Mouse (Mus musculus): Measurements from ENCODE around the gene Smim9.

Smim9 gene

DNA sequence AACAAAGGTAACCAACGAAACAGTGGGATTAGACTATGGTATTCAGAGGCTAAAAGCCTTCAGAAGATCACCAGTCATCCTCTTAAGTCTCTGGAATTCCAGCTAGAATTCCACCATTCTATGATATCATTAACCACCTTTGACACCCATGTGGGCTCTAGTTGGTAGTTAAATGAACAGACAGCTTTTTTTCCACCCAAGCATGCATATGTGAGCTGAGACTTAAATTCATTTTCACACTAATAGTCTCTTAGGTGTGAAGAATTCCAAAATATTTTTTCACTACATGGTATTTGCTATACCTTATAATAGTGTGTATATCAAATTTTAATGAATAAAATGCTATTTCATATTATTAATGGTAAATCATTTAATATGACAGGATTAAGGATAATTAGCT is at the start of gene Smim9:
Gene Smim9, minus strand, starts transcription at position 101 of the 400 bp plus-strand sequence.
- DNase-seq = no peak

DNA sequence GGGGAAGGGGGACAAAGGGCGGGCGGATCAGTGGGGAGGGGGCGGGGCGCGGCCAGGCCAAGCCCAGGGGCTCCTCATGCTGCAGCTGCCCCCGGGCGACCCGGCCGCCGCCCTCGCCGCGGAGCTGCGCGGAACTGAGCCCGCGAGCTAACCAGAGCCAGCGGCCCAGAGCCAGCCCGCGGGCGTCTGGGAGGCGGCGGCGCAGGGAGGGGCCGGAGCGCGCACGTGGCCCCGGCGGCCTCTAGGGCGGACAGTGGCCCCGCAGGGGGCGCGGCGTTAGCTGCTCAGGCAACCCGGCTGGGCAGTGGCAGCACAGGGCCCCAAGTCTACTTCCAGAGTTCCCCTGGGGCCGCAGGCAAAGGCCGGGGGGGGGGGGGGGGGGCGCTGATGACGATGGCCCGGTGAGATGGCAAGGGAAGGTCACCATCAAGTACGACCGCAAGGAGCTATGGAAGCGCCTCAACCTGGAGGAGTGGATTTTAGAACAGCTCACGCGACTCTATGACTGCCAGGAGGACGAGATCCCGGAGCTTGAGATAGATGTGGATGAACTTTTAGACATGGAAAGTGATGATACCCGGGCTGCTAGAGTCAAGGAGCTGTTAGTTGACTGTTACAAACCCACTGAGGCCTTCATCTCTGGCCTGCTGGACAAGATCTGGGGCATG is 7.9 kb downstream of the Smim9 start:
- peak; percentile 15 for DNase-seq

DNA sequence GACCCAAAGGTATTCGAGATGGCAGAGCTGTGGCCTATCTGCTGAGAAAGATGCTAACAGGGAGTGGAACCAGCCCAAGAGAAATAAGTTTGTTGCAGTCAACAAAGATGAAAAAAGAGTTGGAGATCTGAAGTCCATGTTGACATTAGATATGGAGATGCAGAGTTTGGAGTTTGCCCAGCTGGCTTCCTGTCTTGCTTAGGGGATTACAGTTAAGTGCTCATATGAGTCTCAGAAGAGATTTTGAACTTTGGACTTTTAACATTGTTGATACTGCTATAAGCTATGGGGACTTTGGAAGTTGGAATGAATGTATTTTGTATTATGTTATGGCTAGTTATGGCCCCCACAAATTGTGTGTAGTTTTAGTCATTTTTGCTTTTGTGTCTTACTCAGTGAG is 11.3 kb downstream of the Smim9 start:
- DNase-seq = no peak

DNA sequence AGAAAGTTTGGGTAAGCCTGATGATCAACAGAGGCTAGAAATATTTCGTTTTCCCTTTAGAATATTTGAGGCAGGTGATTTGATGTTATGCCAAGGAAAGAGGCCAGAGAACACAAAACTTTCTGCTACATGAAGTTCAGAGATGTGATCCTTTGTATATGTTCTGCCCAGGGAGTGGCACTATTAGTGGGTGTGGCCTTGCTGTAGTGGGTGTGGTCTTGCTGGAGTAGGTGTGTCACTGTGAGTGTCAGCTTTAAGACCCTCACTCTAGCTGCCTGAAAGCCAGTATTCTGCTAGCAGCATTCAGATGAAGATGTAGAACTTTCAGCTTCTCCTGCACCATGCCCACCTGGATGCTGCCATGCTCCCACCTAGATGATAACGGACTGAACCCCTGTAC is 13.3 kb downstream of the Smim9 start:
- no peak for DNase-seq

DNA sequence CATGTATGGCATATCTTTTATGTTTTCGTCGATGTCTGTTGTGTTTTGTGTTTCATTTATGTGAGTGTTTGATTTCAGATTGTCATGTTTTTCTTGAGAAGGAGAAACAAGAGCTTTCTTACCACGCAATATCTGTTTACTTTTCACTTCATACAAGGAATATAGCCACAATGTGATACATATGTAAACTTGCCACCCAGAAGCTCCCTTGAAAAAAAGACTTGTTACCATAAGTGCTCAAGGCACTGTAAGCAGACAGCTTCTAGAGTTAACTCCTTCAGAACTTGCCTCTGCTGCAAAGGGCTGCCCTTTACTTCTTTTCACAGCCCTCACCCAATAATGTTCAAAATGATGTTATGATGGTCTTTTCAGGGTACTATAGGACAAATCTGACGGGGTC is 15.2 kb downstream of the Smim9 start:
- no peak for DNase-seq

DNA sequence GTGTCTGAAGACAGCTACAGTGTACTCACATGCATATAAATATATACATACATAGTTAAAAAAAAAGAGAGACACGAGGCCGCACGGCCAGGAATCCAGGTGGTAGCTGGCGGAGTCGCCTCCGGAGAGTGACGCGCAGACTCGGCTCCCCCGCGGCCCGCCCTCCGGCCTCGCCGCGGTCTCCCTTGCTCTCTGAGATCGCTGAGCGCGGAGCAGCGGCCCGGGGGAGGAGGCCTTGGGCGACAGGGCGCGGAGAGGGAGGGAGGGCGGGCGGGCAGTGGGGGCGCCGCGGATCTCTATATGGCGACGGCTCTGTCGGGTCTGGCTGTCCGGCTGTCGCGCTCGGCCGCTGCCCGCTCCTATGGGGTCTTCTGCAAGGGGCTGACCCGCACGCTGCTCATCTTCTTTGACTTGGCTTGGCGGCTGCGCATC is 20.4 kb downstream of the Smim9 start:
- peak; percentile 4 for DNase-seq

DNA sequence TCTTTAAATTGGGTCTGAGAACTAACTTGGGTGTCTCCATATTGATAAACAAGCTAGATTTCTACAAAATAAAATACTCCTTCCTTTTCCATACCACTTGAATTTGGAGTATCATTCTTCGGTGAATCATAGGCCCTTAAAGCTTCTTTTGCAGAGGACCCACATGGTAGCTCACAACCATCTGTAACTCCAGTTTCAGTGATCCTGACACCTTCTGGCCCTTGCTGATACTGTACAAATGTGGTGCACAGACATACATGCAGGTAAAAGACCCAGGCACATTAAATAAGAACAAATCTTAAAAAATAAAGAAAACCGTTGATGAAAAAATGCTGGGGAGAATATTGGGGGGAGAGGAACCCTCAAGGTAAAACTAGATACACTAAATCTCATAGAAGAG is 25.4 kb downstream of the Smim9 start:
- DNase-seq = no peak

DNA sequence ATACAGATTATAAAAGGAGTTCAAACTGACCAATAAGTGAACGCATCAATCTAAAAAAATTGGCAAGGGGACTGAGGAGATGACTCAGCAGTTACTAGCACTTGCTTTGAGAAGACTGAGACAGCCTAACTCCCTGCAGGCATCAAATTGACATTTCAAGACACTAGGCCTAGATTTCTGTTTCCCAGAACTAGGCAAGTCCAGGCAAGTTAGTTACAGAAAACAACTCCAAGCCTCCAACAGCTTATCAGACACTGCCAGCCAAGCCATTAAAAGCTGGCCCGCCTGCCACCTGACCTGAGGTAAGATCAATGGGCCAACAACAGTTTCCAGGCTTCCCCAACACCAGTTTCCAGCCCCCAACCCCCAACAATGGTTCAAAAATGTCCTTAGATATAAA is 25.8 kb downstream of the Smim9 start:
- DNase-seq = no peak

DNA sequence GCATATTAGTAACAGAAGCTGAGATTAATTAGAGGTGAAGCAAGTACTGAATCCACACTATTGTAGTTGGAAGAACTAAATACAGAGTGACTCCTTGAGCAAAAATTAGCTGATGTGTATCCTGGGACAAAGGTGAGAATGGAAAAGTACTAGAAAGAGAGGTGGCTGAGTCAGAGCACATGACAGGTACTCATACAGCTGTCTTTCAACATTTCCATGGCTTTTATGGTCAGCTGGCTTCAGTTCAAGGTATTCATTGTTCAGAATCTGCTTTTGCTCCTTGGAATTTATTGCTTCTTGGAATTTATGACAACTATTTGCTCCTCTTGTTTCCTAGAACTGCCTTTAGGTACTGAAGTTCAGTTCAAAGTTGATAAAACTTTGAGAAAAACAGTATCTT is 26.6 kb downstream of the Smim9 start:
- DNase-seq = no peak

DNA sequence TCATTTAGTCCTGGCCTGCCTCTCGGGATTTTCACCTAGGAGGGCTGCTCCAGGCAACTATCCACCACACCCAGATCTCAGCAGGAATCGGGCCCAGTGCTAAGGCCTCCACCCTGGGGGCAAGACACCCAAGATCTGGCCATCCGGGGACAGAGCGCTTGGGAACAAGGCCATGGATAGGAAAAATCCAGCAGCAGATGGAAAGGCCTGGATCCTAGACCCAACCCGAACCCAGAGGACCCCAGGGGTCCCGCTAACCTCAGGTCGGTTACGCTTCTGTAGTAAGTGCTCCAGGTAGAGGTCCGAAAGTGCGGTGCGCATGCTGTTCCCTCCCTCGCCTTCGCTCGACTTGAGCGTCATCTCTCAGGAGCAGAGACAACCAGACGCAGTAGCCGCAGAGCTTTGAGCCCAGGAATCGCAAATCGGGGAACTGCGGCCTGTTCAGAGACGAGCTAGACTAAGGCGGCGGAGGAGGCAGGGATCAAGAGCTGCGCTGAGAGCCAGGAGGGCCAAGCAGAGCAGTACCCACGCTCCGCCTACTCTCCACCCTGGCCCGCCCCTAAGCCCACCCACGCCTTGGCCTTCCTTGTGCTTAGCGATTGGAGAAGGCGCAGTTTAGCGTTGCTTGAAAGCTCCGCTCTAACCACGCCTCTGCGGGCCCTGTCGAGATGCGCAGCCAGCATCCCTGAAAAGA is 33.0 kb downstream of the Smim9 start, which contains the start of gene Mpp1:
Gene Mpp1, minus strand, starts transcription at position 550 of the 694 bp plus-strand sequence.
- DNase-seq = peak; percentile 62

DNA sequence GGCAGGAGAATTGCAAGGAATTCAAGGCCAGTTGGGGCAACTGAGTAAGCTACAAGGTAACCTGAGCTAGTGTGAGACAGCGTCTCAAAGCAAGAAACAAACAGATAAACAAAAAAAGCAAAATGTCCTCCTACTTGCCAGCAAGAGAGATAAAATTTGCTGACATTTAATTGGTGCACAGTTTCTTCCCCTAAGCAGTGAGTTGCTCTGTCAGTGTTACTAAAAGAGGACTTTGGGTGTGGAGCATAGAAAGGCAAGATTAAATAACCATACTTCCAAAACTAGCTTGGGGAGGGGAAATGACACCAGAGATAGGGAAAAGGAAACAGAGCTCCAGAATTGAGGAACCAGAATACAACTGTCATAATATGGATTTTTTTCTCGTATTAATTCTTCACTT is 34.1 kb downstream of the Smim9 start:
- DNase-seq = no peak

DNA sequence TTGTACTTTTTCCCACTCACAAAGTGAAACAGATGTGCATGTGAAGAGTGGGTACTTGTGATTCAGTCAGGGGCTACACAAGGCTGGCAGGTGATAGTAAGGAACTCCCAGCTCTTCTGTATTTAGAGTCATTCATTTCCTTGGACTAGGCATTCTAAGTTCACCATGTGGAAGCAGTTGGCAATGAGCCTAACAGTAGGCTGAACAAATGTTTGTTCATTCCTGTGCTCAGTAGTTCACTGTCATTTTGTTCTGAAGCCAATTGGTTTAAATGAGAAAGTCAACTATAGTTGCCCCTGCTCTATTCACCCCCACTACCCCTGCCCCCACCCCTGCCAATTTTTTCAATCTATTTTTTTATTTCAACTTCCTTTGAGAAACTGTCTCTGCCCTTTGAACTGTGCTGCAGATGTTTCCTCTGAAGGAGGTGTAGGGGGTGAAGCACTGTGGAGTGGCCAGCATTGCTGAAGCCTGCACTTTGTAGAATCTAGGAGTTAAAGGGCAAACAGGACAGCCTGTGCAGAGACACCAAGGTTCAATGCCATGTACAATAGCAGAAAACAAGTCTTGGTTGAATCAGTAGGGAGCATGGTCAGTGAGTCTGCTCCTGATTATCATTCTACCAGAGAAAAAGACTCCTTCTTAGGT is 35.1 kb downstream of the Smim9 start:
- no peak for DNase-seq

DNA sequence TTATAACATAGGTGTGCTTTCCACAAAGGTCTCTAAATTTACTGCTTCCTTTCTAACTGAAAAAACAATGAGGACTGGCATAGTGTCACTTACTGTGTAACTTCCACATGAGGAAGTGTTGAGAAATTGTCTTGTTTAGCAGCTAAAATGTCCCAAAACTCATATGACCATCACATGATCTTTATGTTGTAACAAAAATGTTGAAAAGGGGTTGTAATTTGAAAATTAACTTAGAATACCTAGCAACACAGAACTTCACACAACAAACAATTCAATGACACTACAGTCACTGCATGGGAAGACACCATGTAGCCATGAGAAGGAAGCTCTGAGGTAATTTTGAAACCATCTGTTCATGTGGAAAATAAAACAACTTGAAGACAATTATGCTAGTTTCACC is 36.7 kb downstream of the Smim9 start:
- no peak for DNase-seq

DNA sequence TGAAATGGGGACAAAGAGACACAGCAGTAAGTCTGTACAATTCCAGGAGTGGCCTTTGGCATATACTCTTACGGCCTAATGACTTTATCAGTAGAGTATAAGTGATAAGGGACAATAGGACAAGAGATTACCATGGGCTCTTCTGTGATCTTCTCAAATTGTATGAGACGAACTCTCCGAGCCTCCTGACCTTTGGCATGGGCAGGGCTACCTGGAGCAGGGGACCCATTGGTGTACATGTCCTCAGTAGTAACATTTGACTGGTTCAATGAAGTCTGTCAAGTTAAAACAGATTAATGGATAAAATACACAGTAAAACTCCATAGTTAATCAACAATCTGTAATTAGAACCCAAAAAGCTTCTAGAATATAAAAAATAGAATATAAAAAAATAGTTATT is 38.0 kb downstream of the Smim9 start:
- no peak for DNase-seq

DNA sequence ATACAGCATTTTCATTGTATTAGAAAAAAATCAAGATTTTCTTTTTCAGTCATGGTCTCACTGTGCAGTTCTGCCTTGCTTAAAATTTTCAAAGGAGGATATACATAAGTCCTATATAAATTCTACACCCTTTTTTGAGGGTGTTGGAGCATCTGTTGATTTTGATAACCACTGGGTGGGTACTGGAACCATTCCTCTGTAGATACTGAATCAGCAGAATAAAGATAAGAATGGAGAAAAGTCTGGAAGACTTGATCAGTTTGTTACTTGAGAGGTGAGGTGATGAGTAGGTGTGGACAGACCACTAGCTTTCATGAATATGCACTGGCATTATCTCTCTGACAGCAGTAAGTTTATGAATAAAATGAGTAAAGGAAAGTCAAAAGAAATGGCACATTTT is 48.0 kb downstream of the Smim9 start:
- no peak for DNase-seq

DNA sequence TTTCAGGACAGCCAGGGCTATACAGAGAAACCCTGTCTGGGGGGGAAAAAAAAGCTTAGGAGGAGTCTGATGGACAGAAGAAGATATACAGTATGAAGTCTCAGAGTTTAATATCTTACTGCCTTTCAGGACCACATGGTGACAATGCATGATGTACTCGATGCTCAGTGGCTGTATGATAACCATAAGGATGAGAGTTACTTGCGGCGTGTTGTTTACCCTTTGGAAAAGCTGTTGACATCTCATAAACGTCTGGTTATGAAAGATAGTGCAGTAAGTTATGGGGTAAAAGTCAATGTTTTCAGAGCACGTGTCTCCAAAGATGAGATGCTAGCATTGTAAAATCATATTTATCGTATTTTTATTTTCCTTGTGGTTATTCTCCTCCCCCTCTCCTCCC is 61.3 kb downstream of the Smim9 start:
- DNase-seq = no peak

DNA sequence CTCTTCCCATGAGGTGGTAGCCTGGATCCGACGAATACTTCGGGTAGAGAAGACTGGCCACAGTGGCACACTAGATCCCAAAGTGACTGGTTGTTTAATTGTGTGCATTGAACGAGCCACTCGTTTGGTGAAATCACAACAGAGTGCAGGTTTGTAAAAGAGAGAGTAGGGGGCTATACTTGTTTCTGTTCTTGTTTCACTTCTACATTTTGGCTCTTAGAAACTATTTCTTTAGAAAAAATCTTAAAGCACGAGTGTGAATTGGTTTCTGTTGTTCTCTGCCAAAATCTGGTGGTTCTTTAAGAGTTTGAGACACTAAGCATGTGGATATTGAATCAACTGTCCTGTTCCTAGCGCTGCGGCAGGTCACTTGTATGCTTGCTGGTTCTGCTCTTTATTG is 64.8 kb downstream of the Smim9 start:
- no peak for DNase-seq

DNA sequence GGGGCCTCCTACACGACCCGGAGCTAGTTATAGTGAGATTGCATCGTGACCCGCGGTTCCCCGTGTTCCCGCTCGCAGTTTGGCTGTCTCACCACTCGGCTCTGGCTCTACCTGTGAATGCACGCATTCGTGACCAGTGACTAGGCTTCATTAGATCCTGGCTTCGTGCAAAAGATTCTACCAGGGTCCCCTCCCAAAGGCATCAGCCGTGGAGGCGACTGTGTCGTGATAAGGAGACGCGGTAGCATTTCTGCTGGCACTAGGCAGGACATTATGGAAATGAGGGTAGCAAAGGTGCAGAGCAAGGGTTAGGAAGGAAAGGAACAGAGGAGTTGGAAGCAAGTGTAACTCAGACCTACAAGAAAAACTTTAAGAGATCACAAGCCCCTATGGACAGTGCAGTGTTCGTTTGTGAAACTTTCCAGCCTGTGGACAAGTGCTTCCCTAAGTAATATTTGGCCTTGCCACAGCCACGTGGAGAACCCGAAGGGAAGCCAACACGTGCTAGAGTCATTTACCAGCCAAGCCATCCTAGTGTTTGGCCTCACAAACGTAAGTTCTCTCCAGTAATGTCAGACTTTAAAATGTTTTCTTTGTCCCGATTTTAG is 67.3 kb downstream of the Smim9 start:
- DNase-seq = no peak

Data from right cerebral cortex, postnatal 25 days (tissue).